Mouse (Mus musculus): ENCODE data around the gene Ovch2.
"Not testable (repeated sequence)": the region's sequence is repeated elsewhere in the genome, so short reads cannot be mapped to it uniquely, and the experiment has no call there.

Gene Ovch2

GRCm38 (mm10) chr7:107801108-107801507 is at the start of gene Ovch2:
TSS of gene Ovch2 (minus strand) at chr7:107801208.
- ATAC-seq (ENCODE audit: insufficient number of reproducible peaks, low FRiP score, low TSS enrichment) = no peak

- not testable (repeated sequence) for ATAC-seq (ENCODE audit: insufficient number of reproducible peaks, low FRiP score, low TSS enrichment)
Observed at GRCm38 (mm10) chr7:107847390-107847789, 46.4 kb upstream of the Ovch2 start, which contains the start of gene Olfr470. TSS of gene Olfr470 (minus strand) at chr7:107847490.

- ATAC-seq (ENCODE audit: insufficient number of reproducible peaks, low FRiP score, low TSS enrichment) = no peak
Observed at GRCm38 (mm10) chr7:107841719-107842118, 40.7 kb upstream of the Ovch2 start.

DNA sequence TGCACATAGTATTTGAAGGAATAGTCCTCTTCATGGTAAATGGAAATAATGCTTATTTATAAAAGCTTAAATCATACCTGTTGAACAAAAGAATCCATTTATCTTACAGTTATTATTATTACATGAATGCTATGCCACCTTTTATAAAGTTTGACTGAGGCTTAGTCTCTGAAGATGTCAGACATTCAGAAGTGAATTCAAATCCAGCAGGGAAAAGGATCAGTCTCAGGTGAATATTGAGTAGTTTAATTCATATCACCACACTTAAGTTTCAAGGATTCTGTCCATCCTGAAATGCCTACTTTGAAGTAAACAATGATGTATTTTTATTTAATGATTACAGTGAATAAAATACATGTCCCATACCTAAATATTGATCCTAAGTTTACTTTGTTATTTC is 24.4 kb upstream of the Ovch2 start, which contains the start of gene Olfr469:
Gene Olfr469 (minus strand): TSS at position 101 of the 400 bp plus-strand sequence.
- ATAC-seq (ENCODE audit: insufficient number of reproducible peaks, low FRiP score, low TSS enrichment) = not testable (repeated sequence)

- not testable (repeated sequence) for ATAC-seq (ENCODE audit: insufficient number of reproducible peaks, low FRiP score, low TSS enrichment)
Observed at GRCm38 (mm10) chr7:107823867-107824266, 22.9 kb upstream of the Ovch2 start.

- ATAC-seq (ENCODE audit: insufficient number of reproducible peaks, low FRiP score, low TSS enrichment) = no peak
Observed at GRCm38 (mm10) chr7:107819442-107819841, 18.4 kb upstream of the Ovch2 start.

DNA sequence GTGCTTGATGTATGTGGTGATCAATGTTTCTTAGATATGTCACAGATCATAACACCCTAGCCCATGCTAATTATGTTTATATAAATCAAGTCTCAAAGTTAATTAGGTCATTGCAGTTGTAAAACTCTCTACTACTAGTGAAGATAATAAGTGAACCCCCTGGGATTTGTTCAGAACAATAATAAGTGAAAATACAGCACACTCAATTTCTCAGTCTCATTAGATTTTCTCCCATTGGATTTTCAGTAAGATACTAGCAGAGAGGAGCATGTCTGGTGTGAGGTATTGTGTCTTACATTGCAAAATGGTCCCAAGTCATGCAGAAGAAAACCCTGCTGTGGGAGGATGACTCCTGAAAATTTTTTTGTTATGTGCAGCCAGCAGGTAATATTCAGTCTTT is 11.0 kb upstream of the Ovch2 start, which contains the start of gene Olfr467:
Gene Olfr467 (plus strand): TSS at position 301 of the 400 bp plus-strand sequence.
- ATAC-seq (ENCODE audit: insufficient number of reproducible peaks, low FRiP score, low TSS enrichment) = no peak

GRCm38 (mm10) chr7:107802138-107802537 is 1.1 kb upstream of the Ovch2 start:
- no peak for ATAC-seq (ENCODE audit: insufficient number of reproducible peaks, low FRiP score, low TSS enrichment)

DNA sequence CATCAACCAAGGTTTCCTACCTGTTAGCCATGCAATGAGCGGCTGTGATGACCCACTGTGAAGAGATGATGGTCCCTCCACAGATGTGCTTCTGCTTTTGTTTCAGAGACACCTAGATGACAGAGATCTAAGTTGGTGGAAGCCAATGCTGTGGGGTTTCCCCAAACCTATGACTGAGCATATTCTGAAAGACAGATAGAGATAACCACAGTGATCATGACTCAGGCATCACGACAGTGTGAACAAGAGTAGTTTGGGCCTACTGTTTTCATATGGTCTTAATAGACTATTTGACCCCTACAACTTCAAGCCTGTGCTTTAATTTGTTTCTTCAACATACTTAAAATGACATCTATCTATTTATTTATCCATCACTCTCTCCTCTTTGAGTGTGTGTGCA is 4.5 kb downstream of the Ovch2 start:
- no peak for ATAC-seq (ENCODE audit: insufficient number of reproducible peaks, low FRiP score, low TSS enrichment)

- no peak for ATAC-seq (ENCODE audit: insufficient number of reproducible peaks, low FRiP score, low TSS enrichment)
Observed at GRCm38 (mm10) chr7:107787977-107788620, 12.9 kb downstream of the Ovch2 start.

- ATAC-seq (ENCODE audit: insufficient number of reproducible peaks, low FRiP score, low TSS enrichment) = no peak
Observed at GRCm38 (mm10) chr7:107779611-107780010, 21.4 kb downstream of the Ovch2 start.

- ATAC-seq (ENCODE audit: insufficient number of reproducible peaks, low FRiP score, low TSS enrichment) = no peak
Observed at GRCm38 (mm10) chr7:107778216-107778615, 22.8 kb downstream of the Ovch2 start.

DNA sequence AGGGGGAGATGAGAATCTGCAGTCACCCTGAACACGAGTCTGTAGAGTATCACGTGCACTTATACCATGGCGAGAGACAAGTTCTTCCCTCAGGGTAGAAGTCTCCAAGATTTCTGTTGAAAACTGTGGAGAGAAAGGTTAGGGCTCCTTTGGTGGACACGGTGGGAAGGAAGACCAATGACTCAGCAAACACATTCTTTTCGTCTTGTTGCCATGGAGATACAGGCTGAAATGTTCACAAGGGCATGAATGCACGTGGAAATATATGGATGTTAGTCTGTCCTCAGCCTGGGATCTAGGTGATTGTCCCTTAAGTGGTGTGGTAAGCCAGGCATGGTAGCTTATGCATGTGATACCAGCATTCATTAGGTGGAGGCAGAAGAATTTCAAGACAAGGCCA is 30.2 kb downstream of the Ovch2 start:
- ATAC-seq (ENCODE audit: insufficient number of reproducible peaks, low FRiP score, low TSS enrichment) = no peak

DNA sequence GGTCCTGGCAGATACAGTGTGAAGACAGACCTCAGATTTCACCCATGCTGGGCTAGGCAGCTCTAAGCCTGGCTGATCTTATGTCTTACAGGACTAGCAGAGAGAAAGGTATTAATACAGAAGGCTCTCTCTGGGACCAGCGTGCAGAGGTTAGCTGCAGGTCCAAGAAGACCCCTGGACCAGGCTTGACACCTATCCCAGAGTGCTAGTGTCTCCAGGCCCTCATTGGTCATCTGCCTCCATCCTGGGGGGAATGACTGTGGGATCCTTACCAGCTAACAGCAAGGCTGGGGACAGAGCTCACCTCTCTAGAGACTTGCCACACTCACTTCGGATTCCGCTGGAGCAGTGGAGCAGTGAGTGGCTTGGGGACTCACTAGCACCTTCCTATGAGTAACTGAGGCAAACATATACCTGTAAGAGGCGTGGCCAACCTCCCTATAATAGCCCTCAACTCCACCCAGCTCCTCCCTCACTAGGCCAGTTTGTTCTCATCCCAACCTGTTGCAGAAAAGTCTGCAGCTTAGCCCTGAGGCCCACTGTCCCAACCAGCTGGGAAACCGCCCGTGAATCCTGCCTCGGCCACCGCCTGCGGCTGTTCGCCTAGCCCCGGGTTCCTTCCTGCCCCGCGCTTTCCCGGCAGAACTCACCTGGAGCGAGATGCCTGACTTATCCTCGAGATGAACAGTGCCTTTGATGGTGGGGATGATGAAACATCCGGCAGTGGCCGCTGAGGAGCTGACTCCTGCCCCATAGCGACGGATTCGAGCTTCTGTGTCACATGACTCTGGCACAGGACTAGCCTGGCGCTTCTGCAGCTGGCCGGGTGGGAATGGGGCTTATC is 43.5 kb downstream of the Ovch2 start, which contains the start of gene Cyb5r2:
Gene Cyb5r2 (minus strand): TSS at position 725 of the 844 bp plus-strand sequence.
- ATAC-seq (ENCODE audit: insufficient number of reproducible peaks, low FRiP score, low TSS enrichment) = 0 out of 2 replicates have a peak, but pooled peaks have one; percentile 31

GRCm38 (mm10) chr7:107756748-107757147 is 44.3 kb downstream of the Ovch2 start:
- ATAC-seq (ENCODE audit: insufficient number of reproducible peaks, low FRiP score, low TSS enrichment) = no peak

GRCm38 (mm10) chr7:107755905-107756304 is 45.1 kb downstream of the Ovch2 start:
- no peak for ATAC-seq (ENCODE audit: insufficient number of reproducible peaks, low FRiP score, low TSS enrichment)

GRCm38 (mm10) chr7:107752031-107752520 is 48.9 kb downstream of the Ovch2 start:
- no peak for ATAC-seq (ENCODE audit: insufficient number of reproducible peaks, low FRiP score, low TSS enrichment)

- ATAC-seq (ENCODE audit: insufficient number of reproducible peaks, low FRiP score, low TSS enrichment) = no peak
Observed at GRCm38 (mm10) chr7:107749721-107750120, 51.3 kb downstream of the Ovch2 start.

- no peak for ATAC-seq (ENCODE audit: insufficient number of reproducible peaks, low FRiP score, low TSS enrichment)
Observed at GRCm38 (mm10) chr7:107749270-107749669, 51.7 kb downstream of the Ovch2 start.

DNA sequence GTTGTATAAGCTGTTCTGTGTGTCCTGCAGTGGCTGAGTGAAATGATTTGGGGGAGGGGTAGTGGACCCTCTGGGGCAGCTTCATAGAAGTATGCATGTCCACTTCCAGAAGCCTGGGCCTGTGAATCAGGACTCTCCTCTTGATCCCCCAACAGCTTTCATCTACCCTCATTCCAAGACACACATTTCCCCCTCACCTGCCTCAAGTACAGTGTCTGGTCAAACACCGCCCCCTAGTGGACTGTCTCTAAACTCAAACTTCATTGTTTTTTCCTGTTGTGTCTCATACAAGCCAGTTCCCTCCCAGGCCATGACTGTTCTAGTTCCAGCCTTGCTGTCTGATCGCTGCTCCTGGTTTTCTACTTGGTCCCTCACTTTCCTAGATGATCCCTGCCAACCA is 53.1 kb downstream of the Ovch2 start:
- no peak for ATAC-seq (ENCODE audit: insufficient number of reproducible peaks, low FRiP score, low TSS enrichment)

DNA sequence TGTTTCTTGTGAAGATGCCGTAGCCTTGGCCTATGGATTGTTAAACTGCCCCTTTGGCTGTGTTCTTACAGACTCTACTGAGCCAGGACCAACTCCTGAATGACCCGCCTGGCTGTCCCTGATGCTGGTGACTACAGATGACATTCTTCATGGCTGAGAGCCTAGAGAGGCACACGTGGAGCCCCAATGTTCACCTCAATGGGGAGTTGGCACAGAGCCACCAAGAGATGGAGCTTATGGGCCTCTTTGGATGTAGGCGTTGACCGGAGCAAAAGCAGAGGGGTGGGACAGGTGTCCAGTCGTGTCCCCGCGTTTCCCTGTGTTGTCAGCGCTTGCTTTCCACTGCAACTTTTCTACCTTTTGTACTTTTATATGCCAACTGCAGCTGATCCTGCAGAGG is 53.5 kb downstream of the Ovch2 start:
- ATAC-seq (ENCODE audit: insufficient number of reproducible peaks, low FRiP score, low TSS enrichment) = no peak
